Mouse (Mus musculus) heart, postnatal 0 days (tissue): ENCODE results near the gene Lgr5. TPM values are rescaled to one million over a fixed set of nuclear protein-coding genes. Genes with fewer than 3 reads are reported as not detected.

Source experiments
- ATAC-seq: fragments of 200-750 bp; cut with Nextera tagmentation; 2 replicates; pipeline ENCODE4 v1.8.0; 2017; ENCODE audit warnings: low read depth, moderate number of reproducible peaks, moderate library complexity; ENCODE audit not compliant: insufficient read depth
- DNase-seq: peaks from one replicate; pipeline ENCODE4 v3.0.0-alpha.2; 2016; ENCODE audit warnings: low spot score
- H3K27ac ChIP-seq: fragments of 300-500 bp; sonication (generic); 2 replicates; pipeline ENCODE4 v1.5.1; 2014; ENCODE audit warnings: low read depth, mild to moderate bottlenecking
- H3K27me3 ChIP-seq: fragments of 300-500 bp; sonication (generic); 2 replicates; pipeline ENCODE4 v1.6.1; 2014; ENCODE audit warnings: low read length, mixed read lengths; ENCODE audit not compliant: control insufficient read depth, insufficient read depth
- H3K36me3 ChIP-seq: fragments of 300-500 bp; sonication (generic); replicated peaks from 2 replicates; pipeline ENCODE4 v1.6.1; 2014; ENCODE audit warnings: low read length, mixed read lengths; ENCODE audit not compliant: control insufficient read depth, insufficient read depth
- H3K4me1 ChIP-seq: fragments of 300-500 bp; sonication (generic); 2 replicates; pipeline ENCODE4 v1.6.1; 2014; ENCODE audit warnings: antibody characterized with exemption; ENCODE audit not compliant: control insufficient read depth, insufficient read depth
- H3K4me2 ChIP-seq: fragments of 300-500 bp; sonication (generic); 2 replicates; pipeline ENCODE4 v1.6.1; 2014; ENCODE audit warnings: low read depth, mild to moderate bottlenecking, low read length, moderate library complexity
- H3K4me3 ChIP-seq: fragments of 300-500 bp; sonication (generic); 2 replicates; pipeline ENCODE4 v1.5.1; 2014; ENCODE audit warnings: low read depth, low read length
- H3K9ac ChIP-seq: fragments of 300-500 bp; sonication (generic); replicated peaks from 2 replicates; pipeline ENCODE4 v1.6.1; 2014; ENCODE audit warnings: low read depth, low read length, mixed read lengths
- H3K9me3 ChIP-seq: fragments of 300-500 bp; sonication (generic); replicated peaks from 2 replicates; pipeline ENCODE4 v1.6.1; 2016; ENCODE audit warnings: low read length; ENCODE audit not compliant: control insufficient read depth
- CTCF ChIP-seq: IDR thresholded peaks from 2 replicates; pipeline ENCODE4 v1.5.1; 2016; ENCODE audit warnings: antibody characterized with exemption, control low read depth, low read depth
- EP300 ChIP-seq: IDR thresholded peaks from 2 replicates; pipeline ENCODE4 v1.6.1; 2016; ENCODE audit warnings: antibody characterized with exemption, low read depth
- WGBS: fragments of 180-500 bp; shearing (Covaris S2); extraction: QIAGEN DNeasy Blood & Tissue Kit; methylation state at CpG from one replicate; pipeline ENCODE4 v1.1.7; 2014; 5-methylcytosine and 5-hydroxymethylcytosine counted together
- polyA plus RNA-seq: library from polyadenylated mRNA; unstranded; fragments of >200 nt; fragmentation: Nextera tagmentation; extraction: Ambion mirVana; gene quantifications from 2 replicates; pipeline ENCODE4 v1.2.1, GENCODE M21; 2015
- total RNA-seq: library from RNA; depleted of rRNA; stranded (reverse); fragments of >200 nt; gene quantifications from 2 replicates; pipeline ENCODE4 v1.2.3, GENCODE M21; 2014; ENCODE audit warnings: low replicate concordance

Lgr5 gene
- total and polyA plus RNA-seq, 2 experiments from 2014 or later, result 0.08 TPM; not detected in 1

GRCm38 (mm10) chr10:115473213-115473961, 114.2 kb downstream of the Lgr5 start:
- no peak overlapping the region for H3K9ac ChIP-seq
- H3K4me2 ChIP-seq, result no peak overlapping the region
- no peak for DNase-seq
- no peak overlapping the region for H3K27ac ChIP-seq
- ATAC-seq, result no peak
- no peaks in the 10 kb centered on the region for H3K4me1 ChIP-seq
- no peaks in the 10 kb centered on the region for H3K27me3 ChIP-seq
- H3K4me3 ChIP-seq, result no peak overlapping the region
- no peaks in the 10 kb centered on the region for H3K9me3 ChIP-seq
- no peaks in the 10 kb centered on the region for H3K36me3 ChIP-seq
- WGBS, result 74% methylated on average over 6 of the region's 6 CpGs
- TF ChIP-seq CTCF (no peak), EP300 (no peak)

- Histone ChIP-seq H3K4me2 (peak overlapping the region; percentile 52), H3K27ac (no peak overlapping the region), H3K9ac (no peak overlapping the region), H3K36me3 (no peaks in the 10 kb centered on the region), H3K4me1 (no peaks in the 10 kb centered on the region), H3K4me3 (peak overlapping the region; percentile 32), H3K27me3 (no peaks in the 10 kb centered on the region), H3K9me3 (no peaks in the 10 kb centered on the region)
- ATAC-seq (no peak), DNase-seq (peak; percentile 19)
- 35% methylated on average over 17 of the region's 17 CpGs for WGBS
- TF ChIP-seq EP300 (no peak), CTCF (no peak)
Observed at GRCm38 (mm10) chr10:115470621-115471334, 116.8 kb downstream of the Lgr5 start.

- H3K9me3 ChIP-seq, result no peaks in the 10 kb centered on the region
- ATAC-seq, result no peak
- DNase-seq, result no peak
- no peaks in the 10 kb centered on the region for H3K27me3 ChIP-seq
- H3K4me2 ChIP-seq, result no peak overlapping the region
- no peak overlapping the region for H3K4me3 ChIP-seq
- no peak for TF ChIP-seq EP300
- TF ChIP-seq CTCF, result no peak
- no peaks in the 10 kb centered on the region for H3K4me1 ChIP-seq
- WGBS, result 26% methylated on average over 7 of the region's 7 CpGs
- no peak overlapping the region for H3K9ac ChIP-seq
- no peak overlapping the region for H3K27ac ChIP-seq
- H3K36me3 ChIP-seq, result no peaks in the 10 kb centered on the region
Observed at GRCm38 (mm10) chr10:115469040-115469439, 118.5 kb downstream of the Lgr5 start.

GRCm38 (mm10) chr10:115468632-115469031, 118.9 kb downstream of the Lgr5 start:
- Histone ChIP-seq H3K9me3 (no peaks in the 10 kb centered on the region), H3K36me3 (no peaks in the 10 kb centered on the region), H3K27ac (no peak overlapping the region), H3K4me3 (no peak overlapping the region), H3K4me1 (no peaks in the 10 kb centered on the region), H3K27me3 (no peaks in the 10 kb centered on the region), H3K4me2 (no peak overlapping the region), H3K9ac (no peak overlapping the region)
- no peak for ATAC-seq
- WGBS, result 48% methylated on average over 7 of the region's 7 CpGs
- DNase-seq, result no peak
- TF ChIP-seq EP300, result no peak

GRCm38 (mm10) chr10:115467985-115468384, 119.6 kb downstream of the Lgr5 start:
- no peak overlapping the region for H3K4me3 ChIP-seq
- 86% methylated on average over 8 of the region's 8 CpGs for WGBS
- no peak overlapping the region for H3K4me2 ChIP-seq
- H3K9ac ChIP-seq, result no peak overlapping the region
- no peaks in the 10 kb centered on the region for H3K27me3 ChIP-seq
- TF ChIP-seq CTCF (no peak), EP300 (no peak)
- no peaks in the 10 kb centered on the region for H3K36me3 ChIP-seq
- H3K4me1 ChIP-seq, result no peaks in the 10 kb centered on the region
- no peak for DNase-seq
- H3K27ac ChIP-seq, result no peak overlapping the region
- no peak for ATAC-seq
- H3K9me3 ChIP-seq, result no peaks in the 10 kb centered on the region
